Mouse (Mus musculus) liver, embryonic 16.5 days (tissue): ENCODE results near the gene Spats1. TPM values are rescaled to one million over a fixed set of nuclear protein-coding genes. Genes with fewer than 3 reads are reported as not detected.

ENCODE experiments used
- ATAC-seq: fragments of 200-750 bp; cut with Nextera tagmentation; 2 replicates; pipeline ENCODE4 v1.8.0; 2017; ENCODE audit warnings: low read depth, mild to moderate bottlenecking, moderate number of reproducible peaks, moderate library complexity
- H3K27ac ChIP-seq: fragments of 300-500 bp; sonication (generic); 2 replicates; pipeline ENCODE4 v1.5.1; 2014; ENCODE audit warnings: mild to moderate bottlenecking, low read length
- H3K27me3 ChIP-seq: fragments of 300-500 bp; sonication (generic); 2 replicates; pipeline ENCODE4 v1.6.1; 2014; ENCODE audit warnings: low read depth, low read length, mixed read lengths; ENCODE audit not compliant: control insufficient read depth, insufficient read depth
- H3K36me3 ChIP-seq: fragments of 300-500 bp; sonication (generic); 2 replicates; pipeline ENCODE4 v1.6.1; 2014; ENCODE audit warnings: mild to moderate bottlenecking; ENCODE audit not compliant: control insufficient read depth, insufficient read depth
- H3K4me1 ChIP-seq: fragments of 300-500 bp; sonication (generic); 2 replicates; pipeline ENCODE4 v1.6.1; 2014; ENCODE audit warnings: low read depth, low read length, mixed read lengths; ENCODE audit not compliant: control insufficient read depth
- H3K4me2 ChIP-seq: fragments of 300-500 bp; sonication (generic); 2 replicates; pipeline ENCODE4 v1.6.1; 2014; ENCODE audit warnings: low read depth, low read length, mixed read lengths
- H3K4me3 ChIP-seq: fragments of 300-500 bp; sonication (generic); 2 replicates; pipeline ENCODE4 v1.5.1; 2014; ENCODE audit warnings: low read depth, mild to moderate bottlenecking, low read length
- H3K9ac ChIP-seq: fragments of 300-500 bp; sonication (generic); 2 replicates; pipeline ENCODE4 v1.6.1; 2014; ENCODE audit warnings: low read depth, low read length
- H3K9me3 ChIP-seq: fragments of 300-500 bp; sonication (generic); replicated peaks from 2 replicates; pipeline ENCODE4 v1.6.1; 2016; ENCODE audit warnings: low read length; ENCODE audit not compliant: control insufficient read depth
- WGBS: fragments of 180-500 bp; shearing (Covaris S2); extraction: QIAGEN DNeasy Blood & Tissue Kit; methylation state at CpG from one replicate; pipeline ENCODE4 v1.1.7; 2014; ENCODE audit not compliant: insufficient replicate concordance; 5-methylcytosine and 5-hydroxymethylcytosine counted together
- polyA plus RNA-seq: library from polyadenylated mRNA; unstranded; fragments of >200 nt; fragmentation: Nextera tagmentation; extraction: Ambion mirVana; gene quantifications from 2 replicates; pipeline ENCODE4 v1.2.1, GENCODE M21; 2015

The Spats1 gene
- polyA plus RNA-seq, 1 experiment from 2014 or later, result 0.21 TPM

DNA sequence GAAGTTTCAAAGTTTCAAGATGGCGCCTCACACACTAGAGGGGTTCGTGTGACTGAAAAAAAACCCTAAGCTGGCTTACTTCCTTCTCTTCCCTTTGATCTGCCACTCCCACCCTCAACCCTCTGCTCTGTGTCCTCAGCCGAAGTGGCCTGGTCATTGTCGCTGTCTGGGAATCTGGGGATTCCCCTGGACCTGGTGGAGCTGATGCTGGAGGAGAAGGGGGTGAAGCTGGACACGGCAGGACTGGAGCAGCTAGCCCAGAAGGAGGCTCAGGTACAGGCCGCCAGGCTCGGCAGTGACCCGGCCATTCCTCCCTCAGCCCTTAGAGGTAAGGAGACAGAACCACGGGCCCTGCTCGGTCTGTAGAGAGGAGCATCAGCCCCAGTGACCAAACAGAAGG lies 40.6 kb upstream of the Spats1 start:
- H3K27me3 ChIP-seq, result no peaks in the 10 kb centered on the region
- WGBS, result 72% methylated on average over 10 of the region's 10 CpGs
- no peak overlapping the region for H3K27ac ChIP-seq
- no peak overlapping the region for H3K4me2 ChIP-seq
- no peaks in the 10 kb centered on the region; the same call in 1 of the 2 replicates for H3K4me1 ChIP-seq
- H3K9me3 ChIP-seq, result no peaks in the 10 kb centered on the region
- H3K4me3 ChIP-seq, result no peak overlapping the region
- no peak overlapping the region for H3K9ac ChIP-seq
- H3K36me3 ChIP-seq, result no peaks in the 10 kb centered on the region; the same call in 1 of the 2 replicates
- no peak for ATAC-seq

GRCm38 (mm10) chr17:45515204-45515726 lies 40.0 kb upstream of the Spats1 start:
- H3K9me3 ChIP-seq, result no peaks in the 10 kb centered on the region
- no peak overlapping the region for H3K27ac ChIP-seq
- no peaks in the 10 kb centered on the region; the same call in 1 of the 2 replicates for H3K36me3 ChIP-seq
- ATAC-seq, result peak; percentile 67
- H3K9ac ChIP-seq, result no peak overlapping the region
- WGBS, result 64% methylated on average over 15 of the region's 15 CpGs
- H3K27me3 ChIP-seq, result no peaks in the 10 kb centered on the region
- H3K4me2 ChIP-seq, result no peak overlapping the region
- no peak overlapping the region for H3K4me3 ChIP-seq
- no peaks in the 10 kb centered on the region; the same call in 1 of the 2 replicates for H3K4me1 ChIP-seq

DNA sequence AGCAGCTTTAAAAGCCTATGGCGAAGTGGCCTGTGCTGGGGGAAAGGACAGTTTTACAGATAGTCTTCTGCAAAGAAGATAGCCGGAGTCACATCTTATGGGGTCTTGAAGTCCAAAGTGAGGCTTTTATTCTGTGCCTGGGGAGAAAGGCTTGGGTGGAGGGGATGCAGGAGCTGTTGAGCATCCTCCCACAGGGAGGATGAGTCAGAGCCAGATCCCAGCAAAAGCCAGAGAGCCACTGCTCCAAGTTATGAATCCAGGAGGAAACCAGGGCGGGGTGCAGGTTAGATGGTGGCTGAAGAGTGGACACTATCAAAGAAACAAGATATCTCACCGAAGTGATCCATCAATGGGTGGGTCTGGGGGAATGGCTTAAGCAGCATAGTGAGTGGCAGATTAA lies 36.5 kb upstream of the Spats1 start:
- no peak overlapping the region for H3K4me3 ChIP-seq
- WGBS, result 72% methylated on average over 4 of the region's 4 CpGs
- no peak overlapping the region for H3K9ac ChIP-seq
- H3K4me1 ChIP-seq, result peaks cover 5% of the 10 kb centered on the region
- H3K36me3 ChIP-seq, result no peaks in the 10 kb centered on the region; the same call in 1 of the 2 replicates
- no peaks in the 10 kb centered on the region for H3K27me3 ChIP-seq
- H3K4me2 ChIP-seq, result no peak overlapping the region
- no peaks in the 10 kb centered on the region for H3K9me3 ChIP-seq
- no peak overlapping the region for H3K27ac ChIP-seq
- no peak for ATAC-seq

GRCm38 (mm10) chr17:45510871-45511270 lies 35.7 kb upstream of the Spats1 start:
- Histone ChIP-seq H3K4me2 (no peak overlapping the region), H3K9ac (no peak overlapping the region), H3K9me3 (no peaks in the 10 kb centered on the region), H3K27ac (no peak overlapping the region), H3K27me3 (no peaks in the 10 kb centered on the region), H3K36me3 (no peaks in the 10 kb centered on the region; the same call in 1 of the 2 replicates), H3K4me3 (no peak overlapping the region), H3K4me1 (peaks cover 5% of the 10 kb centered on the region)
- 83% methylated on average over 4 of the region's 4 CpGs for WGBS
- no peak for ATAC-seq

GRCm38 (mm10) chr17:45506700-45507189 lies 31.5 kb upstream of the Spats1 start, which contains the start of gene Aars2:
TSS of gene Aars2 (plus strand) at chr17:45506841.
- 0 out of 2 replicates have a peak within 1 kb of the TSS, but pooled peaks have one; percentile 13 for H3K27ac ChIP-seq
- no peaks in the 10 kb centered on the region; the same call in 1 of the 2 replicates for H3K36me3 ChIP-seq
- H3K9ac ChIP-seq, result peak within 1 kb of the TSS; percentile 69
- H3K4me1 ChIP-seq, result peaks cover 5% of the 10 kb centered on the region
- peak within 1 kb of the TSS; percentile 42 for H3K4me2 ChIP-seq
- peak within 1 kb of the TSS; percentile 71 for H3K4me3 ChIP-seq
- H3K9me3 ChIP-seq, result no peaks in the 10 kb centered on the region
- ATAC-seq, result peak; percentile 90
- WGBS, result 0% methylated on average over 42 of the region's 42 CpGs
- no peaks in the 10 kb centered on the region for H3K27me3 ChIP-seq

- H3K4me1 ChIP-seq, result peaks cover 5% of the 10 kb centered on the region
- no peaks in the 10 kb centered on the region for H3K27me3 ChIP-seq
- no peak for ATAC-seq
- H3K4me2 ChIP-seq, result no peak overlapping the region
- no peak overlapping the region for H3K27ac ChIP-seq
- no peak overlapping the region for H3K9ac ChIP-seq
- no peaks in the 10 kb centered on the region; the same call in 1 of the 2 replicates for H3K36me3 ChIP-seq
- no peaks in the 10 kb centered on the region for H3K9me3 ChIP-seq
- no peak overlapping the region for H3K4me3 ChIP-seq
- WGBS, result 53% methylated on average over 6 of the region's 6 CpGs
These were observed 30.8 kb upstream of the Spats1 start for GRCm38 (mm10) chr17:45505941-45506465.

DNA sequence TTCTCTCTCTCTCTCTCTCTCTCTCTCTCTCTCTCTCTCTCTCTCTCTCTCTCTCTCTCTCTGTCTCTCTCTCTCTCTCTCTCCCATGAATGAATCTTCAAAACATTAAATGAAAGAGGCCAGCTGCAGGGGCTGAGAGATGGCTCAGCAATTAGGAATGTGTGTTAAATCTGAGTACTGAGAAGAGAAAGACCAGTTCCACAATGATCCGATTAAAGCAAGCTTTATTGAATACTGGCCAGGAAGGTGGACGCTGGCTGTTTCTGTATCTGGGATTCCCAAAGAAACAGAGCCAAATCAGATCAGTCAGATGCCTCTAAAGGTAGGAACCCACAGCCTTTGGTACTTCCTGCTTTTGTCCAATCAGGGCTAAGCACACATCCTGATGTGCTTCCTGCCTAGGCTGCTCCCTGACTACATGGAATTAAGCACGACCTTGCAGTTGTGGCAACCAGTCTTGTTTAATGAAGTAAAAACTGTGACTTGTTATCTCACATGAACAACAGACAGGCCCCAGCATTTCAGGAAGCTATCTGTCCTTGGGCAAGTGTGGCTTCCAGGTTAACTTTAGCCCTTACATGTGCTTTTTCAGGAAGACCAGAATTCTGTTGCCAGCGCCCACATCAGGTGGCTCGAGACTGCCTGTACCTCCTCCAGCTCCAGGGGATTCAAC lies 28.2 kb upstream of the Spats1 start:
- H3K27me3 ChIP-seq, result no peaks in the 10 kb centered on the region
- no peaks in the 10 kb centered on the region for H3K9me3 ChIP-seq
- H3K27ac ChIP-seq, result no peak overlapping the region
- ATAC-seq, result no peak
- H3K4me1 ChIP-seq, result peaks cover 5% of the 10 kb centered on the region
- no peak overlapping the region for H3K9ac ChIP-seq
- no peaks in the 10 kb centered on the region for H3K36me3 ChIP-seq
- H3K4me2 ChIP-seq, result no peak overlapping the region
- 14% methylated on average over 5 of the region's 5 CpGs for WGBS
- H3K4me3 ChIP-seq, result no peak overlapping the region

DNA sequence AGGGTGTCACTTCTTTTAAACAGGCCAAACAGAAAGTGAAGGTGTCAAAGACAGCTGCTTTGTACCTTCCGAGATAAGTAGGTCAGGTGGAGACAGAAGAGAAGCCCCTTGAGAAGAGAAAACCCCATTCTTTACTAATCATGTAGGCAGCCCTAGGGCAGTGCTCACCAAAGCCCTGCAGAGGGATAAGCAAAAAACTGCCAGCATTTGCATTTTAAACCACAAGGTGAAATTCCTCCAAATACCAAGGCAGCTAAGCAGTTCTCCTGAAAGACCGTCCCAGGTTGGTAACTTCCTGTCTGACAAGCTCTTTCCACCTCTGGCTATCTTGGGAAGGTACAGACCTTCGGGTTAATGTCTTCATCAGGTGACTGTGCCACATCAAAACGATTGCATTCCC lies 27.1 kb upstream of the Spats1 start:
- no peaks in the 10 kb centered on the region for H3K36me3 ChIP-seq
- H3K4me2 ChIP-seq, result no peak overlapping the region
- H3K4me1 ChIP-seq, result peaks cover 3% of the 10 kb centered on the region
- ATAC-seq, result no peak
- no peaks in the 10 kb centered on the region for H3K9me3 ChIP-seq
- H3K27ac ChIP-seq, result no peak overlapping the region
- no peaks in the 10 kb centered on the region for H3K27me3 ChIP-seq
- no peak overlapping the region for H3K9ac ChIP-seq
- H3K4me3 ChIP-seq, result no peak overlapping the region
- WGBS, result 41% methylated on average over 4 of the region's 4 CpGs

- Histone ChIP-seq H3K36me3 (no peaks in the 10 kb centered on the region), H3K27ac (no peak overlapping the region), H3K27me3 (no peaks in the 10 kb centered on the region), H3K9me3 (no peaks in the 10 kb centered on the region), H3K4me1 (no peaks in the 10 kb centered on the region), H3K4me2 (no peak overlapping the region), H3K4me3 (no peak overlapping the region), H3K9ac (no peak overlapping the region)
- no peak for ATAC-seq
- WGBS, result 41% methylated on average over 4 of the region's 4 CpGs
These were observed 25.8 kb upstream of the Spats1 start for GRCm38 (mm10) chr17:45500981-45501380.
